Mouse (Mus musculus) kidney, adult 2 months (tissue): ENCODE results near the gene Adcy2.

Source experiments
- CTCF ChIP-seq: fragments of 200-500 bp; conservative IDR thresholded peaks from 2 replicates; pipeline ENCODE4 v1.5.1; 2011; ENCODE audit warnings: low read depth, mild to moderate bottlenecking, control low read depth, low read length, moderate library complexity, mixed read lengths; ENCODE audit not compliant: insufficient read depth, insufficient read length
- POLR2A ChIP-seq: fragments of 200-500 bp; IDR thresholded peaks from one replicate; pipeline ENCODE4 v1.6.1; 2011; ENCODE audit warnings: low read depth, low read length, control low read depth

DNA sequence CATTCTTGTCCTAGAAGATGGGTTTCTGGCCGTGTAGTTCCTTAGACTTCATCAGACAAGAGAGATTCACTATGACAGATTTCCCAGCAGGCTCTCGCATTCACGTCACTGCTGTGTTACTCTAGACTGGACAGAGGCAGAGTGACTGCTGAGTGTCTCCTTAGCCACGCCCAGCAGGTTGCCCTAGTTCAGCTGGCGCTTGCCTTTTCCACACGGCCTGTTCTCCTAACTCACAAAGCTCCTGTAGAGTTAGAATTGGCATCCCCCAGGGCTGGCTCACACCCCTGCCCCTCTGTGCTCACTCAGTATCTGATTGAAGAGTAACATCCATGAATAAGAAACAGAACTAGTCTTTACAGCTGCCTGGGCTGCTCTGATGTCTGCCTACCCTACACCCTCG, 413.9 kb downstream of the Adcy2 start:
- no peak for TF ChIP-seq POLR2A
- no peak for TF ChIP-seq CTCF
